Mouse (Mus musculus) C2C12 (cell line): ENCODE results near the gene Gfpt2. TPM values are rescaled to one million over a fixed set of nuclear protein-coding genes. Genes with fewer than 3 reads are reported as not detected.

Experiments used
- H3K27me3 ChIP-seq: one replicate; pipeline ENCODE4 v1.6.1; 2011; ENCODE audit not compliant: control insufficient read depth, insufficient read depth, insufficient read length
- H3K36me3 ChIP-seq: one replicate; pipeline ENCODE4 v1.6.1; 2011; ENCODE audit not compliant: control insufficient read depth, insufficient read depth
- H3K4me3 ChIP-seq: one replicate; pipeline ENCODE4 v1.5.1; 2011; ENCODE audit warnings: mild to moderate bottlenecking, control low read depth; ENCODE audit not compliant: poor library complexity, insufficient read depth, severe bottlenecking
- H3K79me2 ChIP-seq: one replicate; pipeline ENCODE4 v1.6.1; 2011; ENCODE audit not compliant: control insufficient read depth, insufficient read depth
- H3K79me3 ChIP-seq: one replicate; pipeline ENCODE4 v1.6.1; 2011; ENCODE audit warnings: low read depth, control low read depth
- H3ac ChIP-seq: one replicate; pipeline ENCODE3; 2011; ENCODE audit warnings: low read depth; ENCODE audit not compliant: control insufficient read depth, insufficient read length
- CEBPB ChIP-seq: IDR thresholded peaks from one replicate; pipeline ENCODE4 v1.6.1; 2011; ENCODE audit warnings: low read depth, mild to moderate bottlenecking, control low read depth, moderate library complexity
- CTCF ChIP-seq: IDR thresholded peaks from one replicate; pipeline ENCODE4 v1.5.1; 2011; ENCODE audit not compliant: control insufficient read depth, insufficient read depth, insufficient read length
- FOSL1 ChIP-seq: IDR thresholded peaks from one replicate; pipeline ENCODE4 v1.8.0; 2011; ENCODE audit warnings: mild to moderate bottlenecking, low read length; ENCODE audit not compliant: poor library complexity, insufficient read depth, severe bottlenecking
- MAX ChIP-seq: IDR thresholded peaks from one replicate; pipeline ENCODE4 v1.6.1; 2011; ENCODE audit warnings: mild to moderate bottlenecking, control low read depth
- MYOD1 ChIP-seq: IDR thresholded peaks from one replicate; pipeline ENCODE4 v1.6.1; 2011; ENCODE audit warnings: low read depth; ENCODE audit not compliant: control insufficient read depth, insufficient read length
- MYOG ChIP-seq: IDR thresholded peaks from one replicate; pipeline ENCODE4 v1.6.1; 2011; ENCODE audit not compliant: control insufficient read depth, insufficient read length; ENCODE audit errors: extremely low read depth
- USF1 ChIP-seq: IDR thresholded peaks from one replicate; pipeline ENCODE4 v1.6.1; 2011; ENCODE audit warnings: low read depth, mild to moderate bottlenecking, control low read depth, moderate library complexity
- polyA plus RNA-seq: library from polyadenylated mRNA; unstranded; fragments of >200 nt; fragmentation: generic; extraction: Trizol; gene quantifications from one replicate; pipeline ENCODE4 v1.2.1, GENCODE M21; 2012; ENCODE audit warnings: missing spikeins

Gfpt2 gene
- polyA plus RNA-seq, 1 experiment = 0.02 TPM

GRCm38 (mm10) chr11:49761130-49761529 lies 32.8 kb upstream of the Gfpt2 start:
- Histone ChIP-seq H3K4me3 (no peak overlapping the region), H3K27me3 (peaks cover 5% of the 10 kb centered on the region), H3K79me3 (no peaks in the 10 kb centered on the region), H3K36me3 (no peaks in the 10 kb centered on the region), H3K79me2 (no peaks in the 10 kb centered on the region), H3ac (no peak overlapping the region)
- TF ChIP-seq MYOG (no peak), CTCF (no peak), CEBPB (no peak), MAX (no peak), USF1 (no peak), MYOD1 (no peak), FOSL1 (no peak)

DNA sequence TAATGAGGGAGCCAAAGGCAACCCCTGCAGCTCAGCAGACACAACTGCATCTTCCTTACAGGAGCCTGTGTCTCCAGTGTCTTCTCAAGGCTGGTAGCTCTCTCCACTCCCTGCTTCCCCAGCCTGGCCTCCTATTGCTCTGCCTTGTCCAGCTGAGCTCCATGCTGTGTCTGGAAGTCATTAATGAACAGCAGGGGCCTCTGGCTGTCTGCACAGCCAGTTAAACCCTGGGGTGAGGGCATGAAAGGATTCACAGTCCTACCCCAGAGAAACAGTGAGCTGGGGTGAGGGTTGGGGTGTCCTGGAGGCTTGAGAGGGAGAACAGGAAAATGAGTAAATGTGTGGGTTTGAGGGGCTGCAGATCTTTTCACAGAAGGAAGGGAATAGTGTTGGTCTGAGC lies 30.4 kb upstream of the Gfpt2 start:
- Histone ChIP-seq H3K4me3 (no peak overlapping the region), H3K36me3 (no peaks in the 10 kb centered on the region), H3K79me3 (no peaks in the 10 kb centered on the region), H3K27me3 (peaks cover 8% of the 10 kb centered on the region), H3K79me2 (no peaks in the 10 kb centered on the region), H3ac (no peak overlapping the region)
- no peak for TF ChIP-seq MAX
- no peak for TF ChIP-seq FOSL1
- TF ChIP-seq MYOG = no peak
- no peak for TF ChIP-seq CTCF
- no peak for TF ChIP-seq CEBPB
- no peak for TF ChIP-seq USF1
- no peak for TF ChIP-seq MYOD1

- peaks cover 8% of the 10 kb centered on the region for H3K27me3 ChIP-seq
- no peaks in the 10 kb centered on the region for H3K79me2 ChIP-seq
- H3K79me3 ChIP-seq = no peaks in the 10 kb centered on the region
- TF ChIP-seq CTCF (no peak), CEBPB (no peak), MYOD1 (no peak), FOSL1 (no peak), USF1 (no peak), MYOG (no peak), MAX (no peak)
- H3ac ChIP-seq = no peak overlapping the region
- no peak overlapping the region for H3K4me3 ChIP-seq
- H3K36me3 ChIP-seq = no peaks in the 10 kb centered on the region
These were observed 30.0 kb upstream of the Gfpt2 start for GRCm38 (mm10) chr11:49764023-49764422.

DNA sequence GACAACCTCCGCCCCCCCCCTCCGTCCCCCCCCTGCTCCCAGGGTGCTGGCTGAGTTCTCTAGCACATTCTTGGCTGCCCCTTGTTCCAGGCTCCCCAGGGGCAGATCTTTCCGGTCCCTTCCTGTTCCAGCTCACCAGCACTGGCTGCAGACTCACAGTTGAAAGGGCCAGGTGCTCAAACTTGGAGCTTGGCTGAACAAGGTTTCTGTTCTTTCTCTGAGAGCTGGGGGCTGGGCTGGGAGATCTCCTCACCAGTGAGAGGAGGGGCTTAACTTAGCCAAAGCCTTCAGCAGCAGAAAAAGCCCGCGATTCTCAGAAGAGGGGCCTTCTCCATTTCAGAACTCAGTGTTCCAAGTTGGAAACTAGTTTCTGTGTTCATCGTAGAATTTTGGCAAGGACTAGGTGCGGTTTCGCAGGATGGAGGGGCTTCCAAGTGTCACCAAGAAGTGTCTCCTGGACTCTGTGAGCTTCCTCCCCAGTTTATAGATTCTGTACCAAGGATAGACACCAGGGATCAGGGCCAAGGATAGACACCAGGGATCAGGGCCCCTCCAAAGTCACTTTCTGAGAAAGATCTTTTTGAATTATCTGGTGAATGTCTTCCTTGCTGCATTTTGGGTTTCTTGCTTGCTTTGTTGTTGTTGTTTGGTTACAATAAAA lies 29.2 kb upstream of the Gfpt2 start:
- TF ChIP-seq USF1 (no peak), CTCF (no peak), FOSL1 (no peak), MYOD1 (no peak), MYOG (no peak), MAX (no peak), CEBPB (no peak)
- peaks cover 8% of the 10 kb centered on the region for H3K27me3 ChIP-seq
- no peaks in the 10 kb centered on the region for H3K79me3 ChIP-seq
- no peaks in the 10 kb centered on the region for H3K36me3 ChIP-seq
- H3K4me3 ChIP-seq = no peak overlapping the region
- H3K79me2 ChIP-seq = no peaks in the 10 kb centered on the region
- no peak overlapping the region for H3ac ChIP-seq

GRCm38 (mm10) chr11:49765377-49766136 lies 28.4 kb upstream of the Gfpt2 start:
- Histone ChIP-seq H3K79me3 (no peaks in the 10 kb centered on the region), H3K27me3 (peaks cover 8% of the 10 kb centered on the region), H3K4me3 (no peak overlapping the region), H3K79me2 (no peaks in the 10 kb centered on the region), H3ac (no peak overlapping the region), H3K36me3 (no peaks in the 10 kb centered on the region)
- TF ChIP-seq CTCF (no peak), CEBPB (no peak), MYOG (no peak), USF1 (no peak), MYOD1 (no peak), MAX (no peak), FOSL1 (no peak)
